Mouse (Mus musculus): ENCODE measurements around the gene Tdpoz5. TPM values are rescaled to one million over a fixed set of nuclear protein-coding genes. Genes with fewer than 3 reads are reported as not detected.
"Not testable (repeated sequence)": the region's sequence is repeated elsewhere in the genome, so short reads cannot be mapped to it uniquely, and the experiment has no call there.

Tdpoz5 gene
- not detected for total RNA-seq (2021)
- long read RNA-seq, experiment 1 = 0 reads
- long read RNA-seq, experiment 2 = 0 reads

DNA sequence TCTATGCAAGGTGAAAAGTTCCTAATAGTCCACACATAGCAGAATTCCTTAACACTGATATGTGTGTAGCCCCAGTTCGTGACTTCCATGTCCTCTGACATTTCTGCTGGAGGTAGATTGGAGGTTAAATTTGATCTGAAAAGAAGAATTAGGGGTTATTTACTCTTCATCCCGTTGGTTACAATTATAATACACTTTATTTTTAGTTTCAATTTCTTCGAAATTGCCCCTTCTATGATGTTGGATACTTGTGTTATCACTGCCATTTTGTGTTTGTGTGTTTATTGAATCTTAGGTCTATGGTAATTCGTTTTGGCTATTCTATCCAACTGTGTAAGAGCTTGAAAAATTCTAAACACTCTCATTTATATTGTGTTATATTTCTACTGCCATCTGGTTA is at the start of gene Tdpoz5:
Gene Tdpoz5, minus strand, starts transcription at position 101 of the 400 bp plus-strand sequence.
- not testable (repeated sequence) for DNase-seq (ENCODE audit: low spot score in 2 of 2)

DNA sequence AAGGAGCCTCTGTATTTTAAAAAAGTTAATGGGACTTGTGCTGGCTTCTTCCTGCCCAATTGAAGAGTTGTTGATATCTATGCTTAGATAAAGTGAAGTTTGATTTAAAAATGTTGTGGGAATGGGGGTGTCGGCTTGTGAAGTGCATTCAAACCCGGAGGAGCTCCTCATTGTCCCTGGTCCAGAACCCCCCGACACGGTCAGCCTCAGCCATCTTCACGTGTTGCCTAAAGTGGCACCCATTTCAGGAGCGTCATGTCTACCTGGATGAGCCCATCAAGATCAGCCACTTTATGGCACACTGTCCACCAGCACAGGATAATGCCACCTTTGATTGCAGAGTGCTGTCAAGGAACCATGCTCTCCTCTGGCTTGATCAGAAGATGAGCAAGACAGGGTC is 7.8 kb upstream of the Tdpoz5 start:
- not testable (repeated sequence) for DNase-seq (ENCODE audit: low spot score in 2 of 2)

DNA sequence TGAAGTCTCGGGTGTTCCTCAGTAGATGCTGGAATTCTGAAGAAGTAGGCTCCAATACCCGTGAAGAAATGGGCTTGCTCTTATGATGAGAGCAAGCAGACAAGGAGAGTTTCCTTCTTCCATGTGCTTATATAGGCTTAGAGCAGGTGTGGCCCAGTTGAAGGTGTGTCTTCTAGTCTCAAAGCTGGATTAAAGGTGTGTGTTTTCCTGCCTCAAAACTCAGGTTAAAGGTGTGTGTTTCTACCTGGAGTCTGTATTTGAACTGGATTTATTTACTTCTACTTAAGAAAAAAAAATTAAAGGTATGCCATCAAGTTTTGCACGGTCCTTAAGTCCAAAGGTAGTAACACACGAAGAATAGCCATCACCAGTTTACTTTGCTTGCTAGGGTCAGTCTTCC is 17.7 kb downstream of the Tdpoz5 start, which contains the start of gene Gm9117:
Gene Gm9117, minus strand, starts transcription at position 101 of the 400 bp plus-strand sequence.
- not testable (repeated sequence) for DNase-seq (ENCODE audit: low spot score in 2 of 2)

DNA sequence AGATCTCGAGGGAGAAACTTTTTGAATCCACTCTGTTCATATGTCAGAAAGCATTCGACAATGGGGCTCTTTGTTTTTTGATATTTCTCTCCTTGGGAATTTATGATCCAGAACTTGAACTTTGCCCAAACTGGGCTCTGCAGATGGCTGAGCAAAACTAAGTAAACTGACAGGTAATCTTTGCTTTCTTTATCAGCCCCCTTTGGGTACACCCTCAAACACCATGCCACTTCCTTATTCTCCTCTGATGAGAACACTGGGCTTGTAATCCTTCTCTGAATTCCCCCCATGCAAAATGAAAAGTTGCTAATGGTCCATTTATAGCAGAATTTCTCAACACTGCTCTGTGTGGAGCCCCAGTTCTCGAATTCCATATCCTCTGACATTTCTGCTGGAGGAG is 22.7 kb downstream of the Tdpoz5 start:
- DNase-seq (ENCODE audit: low spot score in 2 of 2) = not testable (repeated sequence)

Other genes starting within 250 kb of the Tdpoz5 start
- not detected for gene Gm5773, start 188.3 kb downstream of the Tdpoz5 start, total RNA-seq (2021)
- gene Tdpoz4, start 164.9 kb downstream of the Tdpoz5 start, total RNA-seq (2021) = not detected
- gene Tdpoz3, start 135.3 kb downstream of the Tdpoz5 start, total RNA-seq (2021) = not detected
- not detected for gene Gm9117, start 17.8 kb downstream of the Tdpoz5 start, total RNA-seq (2021)
- not detected for gene Gm9125, start 93.6 kb upstream of the Tdpoz5 start, total RNA-seq (2021)
- not detected for gene Gm10697, start 111.3 kb upstream of the Tdpoz5 start, total RNA-seq (2021)
- gene Gm10696, start 216.9 kb upstream of the Tdpoz5 start, total RNA-seq (2021) = not detected
- gene Gm5286, start 235.4 kb upstream of the Tdpoz5 start, total RNA-seq (2021) = not detected